Mouse (Mus musculus) kidney, adult 9 months (tissue): Measurements from ENCODE around the gene Vpreb3.

Source experiments
- DNase-seq: peaks from one replicate; pipeline ENCODE4 v3.0.0; 2022

Gene Vpreb3

GRCm38 (mm10) chr10:75932081-75932678 lies 10.7 kb upstream of the Vpreb3 start:
- peak; percentile 32 for DNase-seq

- DNase-seq = peak; percentile 25
Measured at GRCm38 (mm10) chr10:75932891-75933290, 10.0 kb upstream of the Vpreb3 start, which contains the start of gene Chchd10. TSS of gene Chchd10 (plus strand) at chr10:75933130.

- DNase-seq = peak; percentile 28
Measured at GRCm38 (mm10) chr10:75934991-75935390, 7.9 kb upstream of the Vpreb3 start.

GRCm38 (mm10) chr10:75935680-75936541 lies 6.9 kb upstream of the Vpreb3 start, which contains the start of gene Mmp11:
TSS of gene Mmp11 (minus strand) at chr10:75936496.
- peak; percentile 93 for DNase-seq

- peak; percentile 60 for DNase-seq
Measured at GRCm38 (mm10) chr10:75936909-75937667, 5.8 kb upstream of the Vpreb3 start.

- DNase-seq = peak; percentile 43
Measured at GRCm38 (mm10) chr10:75937851-75938643, 4.8 kb upstream of the Vpreb3 start.

- no peak for DNase-seq
Measured at GRCm38 (mm10) chr10:75939481-75940234, 3.2 kb upstream of the Vpreb3 start.

GRCm38 (mm10) chr10:75940520-75940919 lies 2.3 kb upstream of the Vpreb3 start, which contains the start of gene Gm867:
TSS of gene Gm867 (minus strand) at chr10:75940672.
- no peak for DNase-seq

- no peak for DNase-seq
Measured at GRCm38 (mm10) chr10:75941042-75941824, 1.6 kb upstream of the Vpreb3 start.

GRCm38 (mm10) chr10:75944066-75944772 lies 1.4 kb downstream of the Vpreb3 start:
- peak; percentile 47 for DNase-seq

GRCm38 (mm10) chr10:75945213-75945612 lies 2.4 kb downstream of the Vpreb3 start:
- DNase-seq = no peak

GRCm38 (mm10) chr10:75945896-75946295 lies 3.0 kb downstream of the Vpreb3 start:
- DNase-seq = no peak

- DNase-seq = no peak
Measured at GRCm38 (mm10) chr10:75948079-75948478, 5.2 kb downstream of the Vpreb3 start.

GRCm38 (mm10) chr10:75949053-75950045 lies 6.5 kb downstream of the Vpreb3 start:
- peak; percentile 51 for DNase-seq

- no peak for DNase-seq
Measured at GRCm38 (mm10) chr10:75950791-75951210, 7.9 kb downstream of the Vpreb3 start.

GRCm38 (mm10) chr10:75951424-75952050 lies 8.7 kb downstream of the Vpreb3 start:
- peak; percentile 80 for DNase-seq

GRCm38 (mm10) chr10:75954381-75954811 lies 11.5 kb downstream of the Vpreb3 start, which contains the start of gene Gm5134:
TSS of gene Gm5134 (plus strand) at chr10:75954514.
- no peak for DNase-seq

- no peak for DNase-seq
Measured at GRCm38 (mm10) chr10:75973846-75974245, 31.0 kb downstream of the Vpreb3 start.
